Mouse (Mus musculus) forebrain, embryonic 11.5 days (tissue): ENCODE data around the gene Rtkn2. TPM values are rescaled to one million over a fixed set of nuclear protein-coding genes. Genes with fewer than 3 reads are reported as not detected.

Source experiments
- ATAC-seq: fragments of 200-750 bp; cut with Nextera tagmentation; replicated peaks from 2 replicates; pipeline ENCODE4 v1.8.0; 2017; ENCODE audit warnings: moderate TSS enrichment; ENCODE audit not compliant: low FRiP score
- DNase-seq: peaks from one replicate; pipeline ENCODE4 v3.0.0-alpha.2; 2017; ENCODE audit warnings: low spot score
- H3K27ac ChIP-seq: fragments of 300-500 bp; sonication (generic); 2 replicates; pipeline ENCODE4 v1.5.1; 2014; ENCODE audit warnings: low read depth, low read length
- H3K27me3 ChIP-seq: fragments of 300-500 bp; sonication (generic); 2 replicates; pipeline ENCODE4 v1.6.1; 2014; ENCODE audit warnings: mild to moderate bottlenecking, low read length, mixed read lengths; ENCODE audit not compliant: control insufficient read depth, insufficient read depth
- H3K36me3 ChIP-seq: fragments of 300-500 bp; sonication (generic); 2 replicates; pipeline ENCODE4 v1.6.1; 2014; ENCODE audit warnings: mild to moderate bottlenecking, low read length, moderate library complexity, mixed read lengths; ENCODE audit not compliant: control insufficient read depth, insufficient read depth
- H3K4me1 ChIP-seq: fragments of 300-500 bp; sonication (generic); replicated peaks from 2 replicates; pipeline ENCODE4 v1.6.1; 2014; ENCODE audit warnings: low read length, mixed read lengths; ENCODE audit not compliant: control insufficient read depth, insufficient read depth
- H3K4me2 ChIP-seq: fragments of 300-500 bp; sonication (generic); 2 replicates; pipeline ENCODE4 v1.6.1; 2014; ENCODE audit warnings: low read depth, mild to moderate bottlenecking, low read length, moderate library complexity, mixed read lengths; ENCODE audit not compliant: severe bottlenecking
- H3K4me3 ChIP-seq: fragments of 300-500 bp; sonication (generic); 2 replicates; pipeline ENCODE4 v1.5.1; 2014; ENCODE audit warnings: low read depth, low read length
- H3K9ac ChIP-seq: fragments of 300-500 bp; sonication (generic); 2 replicates; pipeline ENCODE4 v1.6.1; 2014; ENCODE audit warnings: low read length
- H3K9me3 ChIP-seq: fragments of 300-500 bp; sonication (generic); 2 replicates; pipeline ENCODE4 v1.6.1; 2016; ENCODE audit warnings: low read length, mixed read lengths; ENCODE audit not compliant: control insufficient read depth
- WGBS: fragments of 180-500 bp; shearing (Covaris S2); extraction: QIAGEN DNeasy Blood & Tissue Kit; methylation state at CpG from one replicate; pipeline ENCODE4 v1.1.7; 2014; 5-methylcytosine and 5-hydroxymethylcytosine counted together
- polyA plus RNA-seq: library from polyadenylated mRNA; unstranded; fragments of >200 nt; fragmentation: Nextera tagmentation; extraction: Ambion mirVana; gene quantifications from 2 replicates; pipeline ENCODE4 v1.2.1, GENCODE M21; 2014

Gene Rtkn2
- polyA plus RNA-seq, 1 experiment from 2014 or later: 28.5 TPM

- DNase-seq (no peak), ATAC-seq (0 out of 2 replicates have a peak, but pooled peaks have one; percentile 36)
- H3K9me3 ChIP-seq: no peaks in the 10 kb centered on the region
- H3K27ac ChIP-seq: no peak overlapping the region
- WGBS: 34% methylated on average over 8 of the region's 8 CpGs
- no peak overlapping the region for H3K9ac ChIP-seq
- no peaks in the 10 kb centered on the region for H3K27me3 ChIP-seq
- H3K36me3 ChIP-seq: no peaks in the 10 kb centered on the region
- H3K4me2 ChIP-seq: peak overlapping the region; percentile 26; the same call in 1 of the 2 replicates
- no peak overlapping the region for H3K4me3 ChIP-seq
- H3K4me1 ChIP-seq: no peaks in the 10 kb centered on the region; the same call in 1 of the 2 replicates
Observed at GRCm38 (mm10) chr10:68063806-68064545, 84.6 kb downstream of the Rtkn2 start.

DNA sequence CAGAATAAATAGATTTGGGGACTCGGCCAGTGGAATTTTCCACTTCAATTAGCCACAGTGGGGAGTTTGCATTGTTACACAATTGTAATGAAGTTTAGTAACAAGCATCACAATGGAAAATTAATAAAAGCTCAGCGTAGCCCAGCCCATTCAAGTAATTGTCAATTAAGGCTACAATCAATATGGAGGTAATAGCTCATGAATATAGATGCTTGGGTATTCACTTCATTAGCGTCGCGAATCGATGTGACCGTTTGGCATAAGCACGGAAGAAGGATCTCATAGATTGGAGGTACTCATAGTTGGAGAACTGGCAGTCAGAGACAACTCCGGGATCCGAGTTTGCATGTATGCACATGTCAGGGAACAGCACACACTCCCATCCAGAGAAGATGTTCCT is 85.2 kb downstream of the Rtkn2 start:
- no peak overlapping the region for H3K9ac ChIP-seq
- H3K9me3 ChIP-seq: no peaks in the 10 kb centered on the region
- ATAC-seq (no peak), DNase-seq (no peak)
- H3K27me3 ChIP-seq: no peaks in the 10 kb centered on the region
- peak overlapping the region; percentile 26; the same call in 1 of the 2 replicates for H3K4me2 ChIP-seq
- no peaks in the 10 kb centered on the region for H3K36me3 ChIP-seq
- WGBS: 26% methylated on average over 10 of the region's 10 CpGs
- no peak overlapping the region for H3K27ac ChIP-seq
- no peaks in the 10 kb centered on the region; the same call in 1 of the 2 replicates for H3K4me1 ChIP-seq
- H3K4me3 ChIP-seq: no peak overlapping the region

DNA sequence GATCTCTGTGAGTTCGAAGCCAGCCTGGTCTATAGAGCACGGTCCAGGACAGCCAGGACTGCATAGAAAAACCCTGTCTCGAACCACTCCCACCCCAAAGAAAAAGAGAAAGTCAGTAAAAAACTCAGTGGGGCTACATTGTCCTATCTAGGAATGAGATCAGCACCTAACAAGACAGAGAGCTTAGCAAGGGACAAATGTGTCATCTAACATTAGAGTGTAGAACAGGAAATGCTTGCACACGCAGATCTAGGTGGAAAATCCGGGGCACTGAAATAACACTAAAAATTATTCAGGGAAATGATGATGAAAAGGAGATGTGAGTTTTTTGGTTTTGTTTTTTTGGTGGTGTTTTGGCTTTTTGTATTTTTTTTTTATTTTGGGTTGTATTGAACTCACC is 86.8 kb downstream of the Rtkn2 start:
- Histone ChIP-seq H3K36me3 (no peaks in the 10 kb centered on the region), H3K27ac (no peak overlapping the region), H3K9ac (no peak overlapping the region), H3K4me1 (no peaks in the 10 kb centered on the region; the same call in 1 of the 2 replicates), H3K9me3 (no peaks in the 10 kb centered on the region), H3K4me2 (no peak overlapping the region), H3K27me3 (no peaks in the 10 kb centered on the region), H3K4me3 (no peak overlapping the region)
- DNase-seq: no peak
- no peak for ATAC-seq
- 89% methylated on average over 5 of the region's 5 CpGs for WGBS

- no peaks in the 10 kb centered on the region; the same call in 1 of the 2 replicates for H3K4me1 ChIP-seq
- 82% methylated on average over 5 of the region's 5 CpGs for WGBS
- no peaks in the 10 kb centered on the region for H3K27me3 ChIP-seq
- H3K9me3 ChIP-seq: no peaks in the 10 kb centered on the region
- H3K36me3 ChIP-seq: no peaks in the 10 kb centered on the region
- H3K4me2 ChIP-seq: no peak overlapping the region
- no peak overlapping the region for H3K9ac ChIP-seq
- H3K4me3 ChIP-seq: no peak overlapping the region
- no peak for DNase-seq
- no peak for ATAC-seq
- H3K27ac ChIP-seq: no peak overlapping the region
Observed at GRCm38 (mm10) chr10:68067961-68068360, 88.6 kb downstream of the Rtkn2 start.

DNA sequence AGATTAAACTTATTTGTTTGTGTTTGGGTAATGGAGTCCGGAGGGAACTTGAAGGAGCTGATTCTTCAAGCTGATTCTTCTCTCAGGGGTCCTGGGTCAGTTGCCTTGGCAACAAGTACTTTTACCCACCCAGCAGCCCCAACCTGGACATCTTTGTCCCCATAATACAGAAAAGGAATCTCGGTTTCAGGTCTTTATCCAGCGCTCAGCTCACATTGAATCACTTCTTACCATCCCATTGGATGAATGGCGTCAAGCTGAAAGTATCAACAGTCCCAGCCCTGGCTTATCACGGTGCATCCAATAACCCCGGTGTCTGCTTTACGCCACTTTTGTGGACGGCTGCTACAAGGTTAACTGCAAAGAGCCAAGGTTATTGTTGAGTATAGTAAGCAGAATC is 89.1 kb downstream of the Rtkn2 start:
- no peak for DNase-seq

DNA sequence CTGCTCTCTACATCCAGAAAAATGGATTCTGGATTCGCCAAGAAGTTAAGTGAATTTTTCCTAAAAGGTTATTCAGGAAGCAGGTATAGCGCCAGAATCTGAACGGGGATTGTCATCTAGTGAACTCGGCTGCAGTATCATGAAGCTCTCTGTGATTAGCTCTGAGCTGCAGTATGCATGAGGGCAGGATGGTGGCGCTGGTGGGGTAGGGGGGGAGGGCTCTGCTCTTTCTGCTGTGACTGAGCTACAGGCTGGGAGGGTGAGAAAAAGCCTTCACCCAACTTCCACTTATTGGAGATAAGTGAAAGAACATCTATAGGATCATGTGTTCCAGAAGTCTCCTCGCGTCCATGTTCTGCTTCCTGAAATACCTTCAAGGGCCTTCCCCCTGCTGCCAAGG is 91.7 kb downstream of the Rtkn2 start:
- H3K27me3 ChIP-seq: no peaks in the 10 kb centered on the region
- 82% methylated on average over 7 of the region's 7 CpGs for WGBS
- H3K4me2 ChIP-seq: no peak overlapping the region
- H3K27ac ChIP-seq: no peak overlapping the region
- H3K36me3 ChIP-seq: no peaks in the 10 kb centered on the region
- no peaks in the 10 kb centered on the region for H3K9me3 ChIP-seq
- no peak for ATAC-seq
- no peak for DNase-seq
- H3K4me3 ChIP-seq: no peak overlapping the region
- no peaks in the 10 kb centered on the region for H3K4me1 ChIP-seq
- H3K9ac ChIP-seq: no peak overlapping the region

More for the DNA sequence above, 89.1 kb downstream of the Rtkn2 start:
- Histone ChIP-seq H3K9me3 (no peaks in the 10 kb centered on the region), H3K4me2 (no peak overlapping the region), H3K4me3 (no peak overlapping the region), H3K9ac (no peak overlapping the region), H3K4me1 (no peaks in the 10 kb centered on the region; the same call in 1 of the 2 replicates), H3K36me3 (no peaks in the 10 kb centered on the region), H3K27me3 (no peaks in the 10 kb centered on the region), H3K27ac (no peak overlapping the region)
- ATAC-seq: no peak
- WGBS: 81% methylated on average over 8 of the region's 8 CpGs

DNA sequence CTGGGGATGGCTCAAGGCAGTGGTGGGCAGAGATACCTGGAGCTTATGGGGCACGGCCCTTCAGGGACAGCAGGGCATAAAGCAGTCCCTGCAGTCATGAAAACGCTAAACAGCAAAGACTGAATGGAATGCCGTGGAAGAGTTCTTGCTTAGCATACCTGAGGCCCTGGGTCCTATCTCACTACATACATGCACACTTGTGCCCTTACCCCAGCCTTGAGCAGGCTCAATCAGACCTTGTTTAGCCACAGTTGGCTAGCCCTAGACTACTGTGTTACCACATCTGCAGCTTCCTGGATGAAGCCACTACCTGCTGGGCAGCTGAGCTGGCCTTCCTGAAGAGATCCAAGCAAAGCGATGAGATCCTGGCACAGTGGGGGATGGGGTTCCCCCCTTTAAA is 93.3 kb downstream of the Rtkn2 start:
- no peaks in the 10 kb centered on the region for H3K36me3 ChIP-seq
- no peak overlapping the region for H3K4me3 ChIP-seq
- H3K9ac ChIP-seq: no peak overlapping the region
- DNase-seq (no peak), ATAC-seq (no peak)
- H3K27ac ChIP-seq: no peak overlapping the region
- H3K4me1 ChIP-seq: no peaks in the 10 kb centered on the region
- no peak overlapping the region for H3K4me2 ChIP-seq
- WGBS: 86% methylated on average over 4 of the region's 4 CpGs
- no peaks in the 10 kb centered on the region for H3K27me3 ChIP-seq
- no peaks in the 10 kb centered on the region for H3K9me3 ChIP-seq

GRCm38 (mm10) chr10:68074291-68074690 is 94.9 kb downstream of the Rtkn2 start:
- H3K4me1 ChIP-seq: no peaks in the 10 kb centered on the region
- H3K27ac ChIP-seq: no peak overlapping the region
- no peak overlapping the region for H3K4me2 ChIP-seq
- DNase-seq (no peak), ATAC-seq (no peak)
- H3K9ac ChIP-seq: no peak overlapping the region
- no peaks in the 10 kb centered on the region for H3K27me3 ChIP-seq
- H3K4me3 ChIP-seq: no peak overlapping the region
- 92% methylated on average over 12 of the region's 12 CpGs for WGBS
- no peaks in the 10 kb centered on the region for H3K9me3 ChIP-seq
- no peaks in the 10 kb centered on the region for H3K36me3 ChIP-seq

- Histone ChIP-seq H3K4me3 (no peak overlapping the region), H3K9ac (no peak overlapping the region), H3K36me3 (no peaks in the 10 kb centered on the region), H3K9me3 (no peaks in the 10 kb centered on the region), H3K27ac (no peak overlapping the region), H3K4me1 (no peaks in the 10 kb centered on the region), H3K27me3 (no peaks in the 10 kb centered on the region), H3K4me2 (no peak overlapping the region)
- 91% methylated on average over 5 of the region's 5 CpGs for WGBS
- DNase-seq: no peak
- ATAC-seq: no peak
Observed at GRCm38 (mm10) chr10:68075181-68075580, 95.8 kb downstream of the Rtkn2 start.
